Mouse (Mus musculus) limb, embryonic 12.5 days (tissue): Measurements from ENCODE around the gene Eif4a3. TPM values are rescaled to one million over a fixed set of nuclear protein-coding genes. Genes with fewer than 3 reads are reported as not detected.
A peak's percentile ranks its signal among the peaks of the same experiment; 100 is the strongest.
"Not testable (repeated sequence)": the region's sequence is repeated elsewhere in the genome, so short reads cannot be mapped to it uniquely, and the experiment has no call there.

Source experiments
- ATAC-seq: fragments of 200-750 bp; cut with Nextera tagmentation; 2 replicates; pipeline ENCODE4 v1.8.0; 2017; ENCODE audit warnings: low read depth, moderate TSS enrichment; ENCODE audit not compliant: insufficient number of reproducible peaks, insufficient read depth, low FRiP score, low TSS enrichment
- H3K27ac ChIP-seq: fragments of 300-500 bp; sonication (generic); 2 replicates; pipeline ENCODE4 v1.5.1; 2016; ENCODE audit warnings: mild to moderate bottlenecking, moderate library complexity
- H3K27me3 ChIP-seq: fragments of 300-500 bp; sonication (generic); 2 replicates; pipeline ENCODE4 v1.6.1; 2016; ENCODE audit warnings: mild to moderate bottlenecking, moderate library complexity
- H3K36me3 ChIP-seq: fragments of 300-500 bp; sonication (generic); 2 replicates; pipeline ENCODE4 v1.6.1; 2016; ENCODE audit warnings: mild to moderate bottlenecking, moderate library complexity
- H3K4me1 ChIP-seq: fragments of 300-500 bp; sonication (generic); replicated peaks from 2 replicates; pipeline ENCODE4 v1.6.1; 2016
- H3K4me2 ChIP-seq: fragments of 300-500 bp; sonication (generic); 2 replicates; pipeline ENCODE4 v1.6.1; 2016; ENCODE audit warnings: mild to moderate bottlenecking, moderate library complexity
- H3K4me3 ChIP-seq: fragments of 300-500 bp; sonication (generic); replicated peaks from 2 replicates; pipeline ENCODE4 v1.5.1; 2016; ENCODE audit warnings: mild to moderate bottlenecking
- H3K9ac ChIP-seq: fragments of 300-500 bp; sonication (generic); replicated peaks from 2 replicates; pipeline ENCODE4 v1.6.1; 2016; ENCODE audit warnings: mild to moderate bottlenecking, moderate library complexity
- H3K9me3 ChIP-seq: fragments of 300-500 bp; sonication (generic); 2 replicates; pipeline ENCODE4 v1.6.1; 2016; ENCODE audit warnings: mild to moderate bottlenecking, moderate library complexity
- WGBS: fragments of 180-500 bp; shearing (Covaris S2); methylation state at CpG from one replicate; pipeline ENCODE4 v1.1.7; 2016; 5-methylcytosine and 5-hydroxymethylcytosine counted together
- polyA plus RNA-seq: library from polyadenylated mRNA; unstranded; fragments of >200 nt; fragmentation: Nextera tagmentation; extraction: Ambion mirVana; gene quantifications from 2 replicates; pipeline ENCODE4 v1.2.1, GENCODE M21; 2016

Gene Eif4a3
- polyA plus RNA-seq, 1 experiment from 2014 or later = 396 TPM

DNA sequence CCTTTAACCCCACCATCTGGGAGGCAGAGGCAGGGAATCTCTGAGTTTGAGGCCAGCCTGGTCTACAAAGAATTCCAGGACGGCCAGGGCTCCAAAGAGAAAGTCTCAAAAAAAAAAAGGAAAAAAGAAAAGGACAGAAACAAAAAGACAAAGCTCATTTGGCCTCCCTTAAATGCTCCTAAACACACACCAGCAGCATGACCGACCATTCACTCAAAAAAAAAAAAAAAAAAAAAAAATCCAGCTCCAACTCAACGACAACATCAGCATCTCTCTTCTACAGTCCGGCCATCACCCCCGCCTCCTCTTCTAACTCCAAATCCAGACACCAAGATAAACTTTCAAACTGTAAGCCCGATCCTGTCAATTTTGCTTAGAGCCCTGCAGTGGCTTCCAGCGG, 972 bp downstream of the Eif4a3 start:
- no peak for ATAC-seq
- Histone ChIP-seq H3K4me2 (peak overlapping the region; percentile 86), H3K27me3 (peaks cover 8% of the 10 kb centered on the region; the same call in 1 of the 2 replicates), H3K4me1 (peaks cover 18% of the 10 kb centered on the region), H3K9me3 (no peaks in the 10 kb centered on the region), H3K9ac (peak overlapping the region; percentile 98), H3K4me3 (peak overlapping the region; percentile 97), H3K36me3 (peaks cover 43% of the 10 kb centered on the region), H3K27ac (0 out of 2 replicates have a peak overlapping the region, but pooled peaks have one; percentile 87)
- whole genome bisulfite sequencing = 18% methylated on average over 7 of the region's 7 CpGs

DNA sequence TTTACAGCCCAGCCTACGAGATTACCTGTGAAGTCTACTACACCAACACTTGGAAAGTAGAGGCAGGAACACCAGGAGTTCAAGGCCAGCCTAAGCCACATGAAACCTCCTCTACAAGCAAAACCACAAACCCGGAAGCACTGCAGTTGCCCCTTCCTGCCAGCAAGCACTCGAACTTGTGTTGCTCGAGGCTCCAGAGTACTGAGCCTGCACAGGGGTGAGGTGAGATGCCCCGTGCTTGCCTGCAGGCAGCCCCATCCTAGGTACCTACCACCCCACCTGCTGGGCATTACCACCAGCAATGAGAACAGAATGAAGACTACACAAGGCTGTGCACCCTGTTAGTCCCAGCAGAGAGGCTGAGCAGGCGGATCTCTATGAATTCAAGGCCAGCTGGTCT, 1.9 kb downstream of the Eif4a3 start:
- Histone ChIP-seq H3K9ac (no peak overlapping the region), H3K4me1 (peaks cover 18% of the 10 kb centered on the region), H3K9me3 (no peaks in the 10 kb centered on the region), H3K4me2 (peak overlapping the region; percentile 86; the same call in 1 of the 2 replicates), H3K4me3 (0 out of 2 replicates have a peak overlapping the region, but pooled peaks have one; percentile 97), H3K27ac (no peak overlapping the region), H3K27me3 (peaks cover 3% of the 10 kb centered on the region; the same call in 1 of the 2 replicates), H3K36me3 (peaks cover 52% of the 10 kb centered on the region)
- 85% methylated on average over 6 of the region's 6 CpGs for WGBS
- no peak for ATAC-seq

DNA sequence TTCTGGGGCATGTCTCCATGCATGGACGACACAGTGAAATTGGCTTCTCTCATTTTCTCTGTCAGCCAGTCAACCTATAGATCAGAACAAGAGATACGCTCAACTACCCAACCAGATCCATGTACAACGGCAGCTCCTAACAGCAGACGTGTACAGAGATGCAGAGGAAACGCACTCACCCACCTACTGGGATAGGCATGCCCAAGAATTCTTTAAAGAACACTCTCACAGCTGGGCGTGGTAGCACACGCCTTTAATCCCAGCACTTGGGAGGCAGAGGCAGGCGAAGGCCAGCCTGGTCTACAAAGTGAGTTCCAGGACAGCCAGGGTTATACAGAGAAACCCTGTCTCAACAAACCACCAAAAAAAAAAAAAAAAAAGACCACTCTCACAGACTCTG, 7.0 kb downstream of the Eif4a3 start:
- not testable (repeated sequence) for H3K4me1 ChIP-seq, H3K27me3 ChIP-seq, H3K9ac ChIP-seq, H3K9me3 ChIP-seq, H3K4me2 ChIP-seq, H3K27ac ChIP-seq, ATAC-seq, H3K4me3 ChIP-seq
- peaks cover 98% of the 10 kb centered on the region for H3K36me3 ChIP-seq
- WGBS = 90% methylated on average over 8 of the region's 8 CpGs

- no peak overlapping the region for H3K4me2 ChIP-seq
- H3K36me3 ChIP-seq = peaks cover 95% of the 10 kb centered on the region
- no peaks in the 10 kb centered on the region for H3K9me3 ChIP-seq
- no peaks in the 10 kb centered on the region for H3K27me3 ChIP-seq
- 89% methylated on average over 20 of the region's 20 CpGs for WGBS
- no peak overlapping the region for H3K4me3 ChIP-seq
- no peak for ATAC-seq
- H3K9ac ChIP-seq = no peak overlapping the region
- H3K4me1 ChIP-seq = no peaks in the 10 kb centered on the region
- H3K27ac ChIP-seq = no peak overlapping the region
Measured at GRCm38 (mm10) chr11:119287207-119287992, 12.5 kb downstream of the Eif4a3 start.

DNA sequence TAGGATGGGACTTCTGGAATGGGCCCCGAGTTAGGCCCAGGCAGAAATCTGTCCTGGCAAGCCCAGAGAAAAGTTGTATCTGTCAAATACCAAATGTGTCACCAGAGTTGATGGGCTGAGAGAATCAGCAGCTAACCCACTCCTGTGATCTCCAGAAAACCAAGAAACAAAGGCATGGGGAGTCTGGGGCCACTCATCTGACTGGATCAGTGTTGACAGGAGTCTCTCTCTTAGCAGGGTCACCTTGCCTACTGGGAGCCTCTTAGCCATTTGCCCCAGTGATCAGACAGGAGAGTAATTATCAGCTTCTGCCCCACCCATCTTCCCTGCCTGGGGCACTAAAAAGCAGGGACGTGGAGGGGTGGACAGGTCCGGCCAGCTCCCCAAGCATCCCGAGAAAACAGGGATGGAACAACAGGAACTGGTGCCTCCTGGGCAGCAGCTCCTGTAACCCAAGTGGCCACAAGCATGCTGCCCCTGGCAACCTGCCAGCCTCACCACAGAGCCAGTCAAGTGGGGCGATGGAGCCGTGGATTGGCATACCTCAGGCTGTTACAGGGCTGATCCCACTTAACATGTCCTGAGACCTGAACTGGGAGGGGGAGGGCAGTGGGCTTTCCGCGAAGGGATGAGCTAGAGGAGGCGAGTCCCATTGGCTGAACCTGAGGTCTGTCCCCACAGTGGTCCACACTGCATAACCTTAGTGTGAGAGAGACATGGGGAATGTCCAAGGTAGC, 13.9 kb downstream of the Eif4a3 start:
- Histone ChIP-seq H3K4me3 (no peak overlapping the region), H3K27me3 (no peaks in the 10 kb centered on the region), H3K4me1 (no peaks in the 10 kb centered on the region), H3K4me2 (no peak overlapping the region), H3K36me3 (peaks cover 91% of the 10 kb centered on the region), H3K27ac (peak overlapping the region; percentile 45; the same call in 1 of the 2 replicates), H3K9me3 (no peaks in the 10 kb centered on the region), H3K9ac (peak overlapping the region; percentile 27; the same call in 1 of the 2 replicates)
- WGBS = 54% methylated on average over 9 of the region's 9 CpGs
- ATAC-seq = no peak

GRCm38 (mm10) chr11:119281030-119281429, 18.9 kb downstream of the Eif4a3 start:
- Histone ChIP-seq H3K9ac (no peak overlapping the region), H3K4me3 (no peak overlapping the region), H3K27me3 (no peaks in the 10 kb centered on the region), H3K9me3 (no peaks in the 10 kb centered on the region), H3K4me2 (no peak overlapping the region), H3K36me3 (peaks cover 78% of the 10 kb centered on the region), H3K4me1 (no peaks in the 10 kb centered on the region), H3K27ac (no peak overlapping the region)
- 89% methylated on average over 15 of the region's 15 CpGs for WGBS
- no peak for ATAC-seq

DNA sequence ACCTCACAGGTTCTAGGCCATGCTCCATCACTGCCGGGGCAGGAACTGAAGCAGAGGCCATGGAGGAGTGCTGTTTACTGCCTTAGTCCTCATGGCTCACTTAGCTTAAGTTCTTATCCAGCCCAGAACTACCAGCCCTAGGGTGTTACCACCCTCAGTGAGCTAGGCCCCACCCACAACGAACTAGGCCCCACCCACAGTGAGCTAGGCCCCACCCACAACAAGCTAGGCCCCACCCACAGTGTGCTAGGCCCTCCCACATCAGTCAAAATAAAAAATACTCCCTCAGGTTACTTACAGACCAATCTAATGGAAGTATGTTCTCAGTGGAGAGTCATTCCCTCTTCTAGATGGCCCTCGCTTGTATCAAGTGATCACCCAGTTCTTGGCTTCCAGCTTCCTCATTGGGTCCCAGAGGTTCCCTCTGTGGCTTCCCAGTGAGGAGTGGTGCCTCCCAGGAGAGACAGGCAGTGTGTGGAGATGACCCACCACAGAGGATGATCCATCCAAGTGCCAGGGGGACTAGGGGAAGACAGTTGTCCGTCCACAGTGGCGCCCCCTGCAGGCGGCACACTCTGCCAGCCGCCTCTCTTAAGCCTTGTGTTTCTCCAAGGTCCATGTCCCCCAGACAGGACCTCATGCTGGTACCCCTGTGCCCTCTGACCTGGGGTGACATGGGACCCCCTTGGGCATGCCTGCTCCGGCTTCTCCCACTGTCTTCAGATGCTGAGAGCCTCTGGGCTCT, 26.5 kb downstream of the Eif4a3 start:
- Histone ChIP-seq H3K9ac (no peak overlapping the region), H3K9me3 (no peaks in the 10 kb centered on the region), H3K27me3 (no peaks in the 10 kb centered on the region), H3K36me3 (peaks cover 55% of the 10 kb centered on the region), H3K4me2 (no peak overlapping the region), H3K27ac (no peak overlapping the region), H3K4me1 (peaks cover 6% of the 10 kb centered on the region), H3K4me3 (no peak overlapping the region)
- 84% methylated on average over 8 of the region's 8 CpGs for WGBS
- ATAC-seq = no peak

DNA sequence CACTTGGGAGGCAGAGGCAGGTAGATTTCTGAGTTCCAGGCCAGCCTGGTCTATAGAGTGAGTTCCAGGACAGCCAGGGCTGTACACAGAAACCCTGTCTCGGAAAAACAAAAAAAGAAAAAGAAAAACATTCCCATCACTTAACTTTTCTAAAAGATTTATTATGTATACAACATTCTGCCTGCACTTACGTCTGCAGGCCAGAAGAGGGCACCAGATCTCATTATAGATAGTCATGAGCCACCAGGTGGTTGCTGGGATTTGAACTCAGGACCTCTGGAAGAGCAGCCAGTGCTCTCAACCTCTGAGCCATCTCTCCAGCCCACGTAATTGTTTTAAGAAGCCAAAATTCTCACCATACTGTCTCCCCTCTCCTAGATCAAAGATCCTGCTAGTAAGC, 27.4 kb downstream of the Eif4a3 start:
- not testable (repeated sequence) for H3K27me3 ChIP-seq, ATAC-seq, H3K27ac ChIP-seq, H3K9me3 ChIP-seq, H3K4me2 ChIP-seq, H3K4me3 ChIP-seq, H3K9ac ChIP-seq
- WGBS = 69% methylated on average over 3 of the region's 3 CpGs
- peaks cover 11% of the 10 kb centered on the region for H3K4me1 ChIP-seq
- H3K36me3 ChIP-seq = peaks cover 47% of the 10 kb centered on the region

DNA sequence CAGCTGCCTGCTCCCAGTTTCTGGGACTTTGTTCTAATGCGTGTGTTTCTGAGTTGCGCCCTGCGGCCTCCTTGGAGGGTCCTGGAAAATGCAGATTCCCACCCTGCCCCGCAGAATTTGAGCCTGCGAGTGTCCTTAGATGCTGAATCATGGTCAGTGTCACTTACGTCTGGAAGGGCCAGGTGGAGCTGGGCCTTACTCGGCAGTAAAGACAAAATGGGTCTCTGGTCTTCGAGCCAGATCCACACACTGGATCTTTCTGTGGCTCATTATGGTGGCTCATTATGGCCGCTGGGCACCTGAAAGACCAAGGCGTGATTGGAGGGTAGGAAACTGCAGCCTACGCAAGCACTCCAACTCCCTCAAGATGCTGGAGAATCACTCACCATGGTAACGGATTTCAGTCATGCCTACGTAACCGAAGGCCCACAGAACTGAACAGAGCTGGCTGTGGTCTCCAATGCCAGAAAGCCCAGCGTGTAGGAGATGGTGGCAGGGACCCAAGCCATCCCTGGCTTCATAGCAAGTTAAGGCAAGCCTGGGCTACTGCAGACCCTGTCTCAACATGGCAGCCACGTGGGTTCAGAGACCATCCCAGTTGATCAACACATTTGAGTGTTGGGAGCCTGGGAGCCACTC, 31.2 kb downstream of the Eif4a3 start:
- Histone ChIP-seq H3K4me3 (peak overlapping the region; percentile 66), H3K27me3 (no peaks in the 10 kb centered on the region), H3K4me2 (peak overlapping the region; percentile 93), H3K9me3 (no peaks in the 10 kb centered on the region), H3K4me1 (peaks cover 15% of the 10 kb centered on the region), H3K27ac (no peak overlapping the region), H3K9ac (peak overlapping the region; percentile 72; the same call in 1 of the 2 replicates), H3K36me3 (peaks cover 21% of the 10 kb centered on the region)
- WGBS = 82% methylated on average over 16 of the region's 16 CpGs
- no peak for ATAC-seq

DNA sequence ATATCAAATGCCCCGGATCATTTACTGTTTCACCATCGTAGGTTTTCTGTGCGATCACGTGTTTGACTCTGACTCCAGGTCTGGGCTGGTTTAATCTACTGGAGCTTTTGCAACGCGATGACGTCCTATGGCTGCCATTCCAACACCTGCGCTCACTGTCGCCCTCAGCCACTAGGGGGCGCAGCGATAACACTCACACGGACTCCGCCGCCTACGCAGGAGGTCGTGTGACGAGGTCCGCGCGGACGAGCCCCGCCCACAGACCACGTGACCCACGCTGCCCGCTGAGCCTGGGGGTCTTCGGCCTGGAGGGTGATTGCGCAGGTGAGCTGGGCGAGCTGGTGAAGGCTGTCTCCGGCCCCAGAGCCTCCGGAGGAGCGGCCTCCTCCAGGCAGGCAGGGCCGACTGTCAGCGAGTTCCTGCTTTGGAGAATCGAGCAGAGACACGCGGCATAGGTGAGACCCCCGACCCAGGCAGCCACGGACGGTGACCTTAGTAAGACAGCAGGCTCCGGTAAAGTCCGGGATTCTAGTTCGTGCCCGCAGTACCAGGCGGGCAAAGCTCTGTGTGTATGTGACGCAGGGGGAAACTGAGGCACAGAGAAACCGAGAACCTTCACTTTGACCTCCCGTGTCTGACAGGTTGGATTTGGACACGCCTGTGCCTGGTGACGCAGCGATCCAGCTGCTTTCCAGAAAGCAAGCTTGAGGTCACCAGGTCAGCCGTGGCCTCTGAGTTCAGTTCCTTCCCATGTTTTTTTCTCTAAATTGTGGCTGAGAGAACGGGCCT, 31.9 kb downstream of the Eif4a3 start, which contains the start of gene Gaa:
TSS of gene Gaa (plus strand) at position 120 of the 789 bp plus-strand sequence.
- Histone ChIP-seq H3K36me3 (peaks cover 14% of the 10 kb centered on the region), H3K9ac (peak within 1 kb of the TSS; percentile 72), H3K4me1 (peaks cover 15% of the 10 kb centered on the region), H3K9me3 (no peaks in the 10 kb centered on the region), H3K27me3 (no peaks in the 10 kb centered on the region), H3K4me2 (peak within 1 kb of the TSS; percentile 93), H3K27ac (no peak within 1 kb of the TSS), H3K4me3 (peak within 1 kb of the TSS; percentile 66)
- ATAC-seq = peak; percentile 80
- 5% methylated on average over 52 of the region's 52 CpGs for WGBS
